Mouse (Mus musculus): ENCODE measurements at regions not wholly inside any gene's neighbourhood (a gene's known extent, or its start where the extent isn't known, plus 50 kb on each side); places are given as distances from the start of the nearest gene placed in this dataset.
A peak's percentile ranks its signal among the peaks of the same experiment; 100 is the strongest.

DNA sequence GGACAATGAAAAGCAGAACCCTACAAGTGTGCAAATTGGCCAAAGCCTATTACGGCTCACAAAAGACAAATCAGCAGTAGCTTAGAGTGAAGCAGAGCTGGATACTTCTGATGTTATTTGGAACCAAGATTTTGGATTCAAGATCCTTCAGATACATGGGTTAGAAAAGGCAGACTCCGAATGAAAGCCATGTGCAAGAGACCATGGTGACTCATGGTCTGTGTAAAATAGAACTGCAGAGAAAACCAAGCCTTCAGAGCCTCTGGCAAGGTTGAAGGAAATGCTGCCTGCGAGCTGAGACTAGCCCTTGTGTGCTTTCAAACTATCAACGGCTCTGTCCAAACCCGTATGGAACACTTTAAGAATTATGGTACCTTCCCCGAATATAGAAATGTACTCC lies 244.4 kb upstream of the Id4 start:
- H3K36me3 ChIP-seq (replicated peaks; ENCODE audit: control insufficient read depth, insufficient read depth, low read depth, low read length) = no peaks in the 10 kb centered on the region
- no peak overlapping the region for H3K27ac ChIP-seq (replicated peaks; ENCODE audit: low read depth, low read length)
- no peaks in the 10 kb centered on the region for H3K9me3 ChIP-seq (replicated peaks; ENCODE audit: control insufficient read depth, low read length)
- H3K4me1 ChIP-seq (ENCODE audit: control insufficient read depth, insufficient read depth, low read length) = no peaks in the 10 kb centered on the region
- DNase-seq (ENCODE audit: low spot score) (no peak), ATAC-seq (replicated peaks; ENCODE audit: insufficient number of reproducible peaks, low FRiP score, low TSS enrichment, low read depth) (no peak)
- WGBS = 86% methylated on average over 6 of the region's 6 CpGs
- H3K4me2 ChIP-seq (ENCODE audit: low read depth, low read length) = no peak overlapping the region
- no peak overlapping the region for H3K4me3 ChIP-seq (ENCODE audit: low read depth, low read length)
- H3K9ac ChIP-seq (replicated peaks; ENCODE audit: low read length) = no peak overlapping the region
- H3K27me3 ChIP-seq (ENCODE audit: control insufficient read depth, insufficient read depth, low read length) = no peaks in the 10 kb centered on the region

GRCm38 (mm10) chr13:48017649-48018048 lies 243.4 kb upstream of the Id4 start:
- H3K4me1 ChIP-seq (ENCODE audit: control insufficient read depth, insufficient read depth, low read length) = no peaks in the 10 kb centered on the region
- H3K9ac ChIP-seq (replicated peaks; ENCODE audit: low read length) = no peak overlapping the region
- 76% methylated on average over 8 of the region's 8 CpGs for WGBS
- no peak for DNase-seq (ENCODE audit: low spot score)
- no peaks in the 10 kb centered on the region for H3K36me3 ChIP-seq (replicated peaks; ENCODE audit: control insufficient read depth, insufficient read depth, low read depth, low read length)
- no peak overlapping the region for H3K4me2 ChIP-seq (ENCODE audit: low read depth, low read length)
- H3K4me3 ChIP-seq (ENCODE audit: low read depth, low read length) = no peak overlapping the region
- no peak overlapping the region for H3K27ac ChIP-seq (replicated peaks; ENCODE audit: low read depth, low read length)
- ATAC-seq (replicated peaks; ENCODE audit: insufficient number of reproducible peaks, low FRiP score, low TSS enrichment, low read depth) = no peak
- no peaks in the 10 kb centered on the region for H3K27me3 ChIP-seq (ENCODE audit: control insufficient read depth, insufficient read depth, low read length)
- H3K9me3 ChIP-seq (replicated peaks; ENCODE audit: control insufficient read depth, low read length) = no peaks in the 10 kb centered on the region

DNA sequence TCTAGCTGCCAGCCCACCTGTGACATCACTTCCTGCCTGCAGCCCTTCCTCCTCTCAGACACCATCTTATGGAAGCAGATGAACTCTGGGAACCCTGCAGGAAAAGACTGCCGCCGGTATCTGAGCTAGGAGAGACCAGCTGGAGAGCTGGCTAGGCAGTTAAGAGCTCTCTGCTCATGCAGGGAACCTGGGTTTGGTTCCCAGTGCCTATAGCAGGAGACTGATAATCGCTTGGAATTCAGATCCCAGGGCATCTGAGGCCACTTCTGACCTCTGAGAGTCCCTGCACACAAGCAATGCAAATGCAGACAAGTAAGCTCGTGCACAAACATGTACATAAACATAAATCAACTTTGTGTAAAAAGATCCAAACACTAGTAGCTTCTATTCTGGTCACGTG lies 242.4 kb upstream of the Id4 start:
- peak; percentile 13 for DNase-seq (ENCODE audit: low spot score)
- H3K9ac ChIP-seq (replicated peaks; ENCODE audit: low read length) = no peak overlapping the region
- no peaks in the 10 kb centered on the region for H3K9me3 ChIP-seq (replicated peaks; ENCODE audit: control insufficient read depth, low read length)
- WGBS = 77% methylated on average over 5 of the region's 5 CpGs
- H3K4me1 ChIP-seq (ENCODE audit: control insufficient read depth, insufficient read depth, low read length) = no peaks in the 10 kb centered on the region
- no peaks in the 10 kb centered on the region for H3K27me3 ChIP-seq (ENCODE audit: control insufficient read depth, insufficient read depth, low read length)
- no peak overlapping the region for H3K4me2 ChIP-seq (ENCODE audit: low read depth, low read length)
- no peak for ATAC-seq (replicated peaks; ENCODE audit: insufficient number of reproducible peaks, low FRiP score, low TSS enrichment, low read depth)
- H3K4me3 ChIP-seq (ENCODE audit: low read depth, low read length) = no peak overlapping the region
- no peaks in the 10 kb centered on the region for H3K36me3 ChIP-seq (replicated peaks; ENCODE audit: control insufficient read depth, insufficient read depth, low read depth, low read length)
- no peak overlapping the region for H3K27ac ChIP-seq (replicated peaks; ENCODE audit: low read depth, low read length)

DNA sequence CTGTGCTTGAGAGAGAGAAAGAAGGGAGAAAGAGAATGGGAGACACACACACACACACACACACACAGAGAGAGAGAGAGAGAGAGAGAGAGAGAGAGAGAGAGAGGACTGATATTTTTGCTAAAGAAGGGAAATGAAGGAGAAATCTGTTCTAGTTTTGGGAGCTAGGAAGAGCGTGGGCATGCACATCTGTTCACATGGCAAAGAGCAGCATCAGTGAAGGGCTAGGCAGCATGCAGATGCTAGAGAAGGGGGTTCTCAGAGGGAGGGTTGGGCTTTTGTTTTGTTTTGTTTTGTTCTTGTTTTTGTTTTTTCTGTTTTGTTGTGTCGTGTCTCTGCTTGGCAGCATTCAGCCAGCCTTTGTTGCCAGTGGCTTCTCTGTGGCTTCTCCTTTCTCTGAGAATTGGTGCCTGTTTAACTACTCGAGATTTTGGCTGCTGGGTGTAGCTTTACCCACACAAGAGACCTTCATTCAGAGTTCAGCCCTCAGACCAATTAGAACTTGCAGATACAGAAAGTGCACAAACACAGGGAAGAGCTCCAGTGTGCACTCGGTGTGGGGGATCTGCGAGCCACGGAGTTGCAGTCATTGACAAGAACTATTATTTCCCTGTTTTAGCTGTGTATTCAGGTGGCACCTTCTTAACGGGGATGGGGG lies 237.9 kb upstream of the Id4 start:
- Histone ChIP-seq H3K4me1 (ENCODE audit: control insufficient read depth, insufficient read depth, low read length) (no peaks in the 10 kb centered on the region), H3K4me3 (ENCODE audit: low read depth, low read length) (no peak overlapping the region), H3K9me3 (replicated peaks; ENCODE audit: control insufficient read depth, low read length) (no peaks in the 10 kb centered on the region), H3K36me3 (replicated peaks; ENCODE audit: control insufficient read depth, insufficient read depth, low read depth, low read length) (no peaks in the 10 kb centered on the region), H3K27ac (replicated peaks; ENCODE audit: low read depth, low read length) (no peak overlapping the region), H3K4me2 (ENCODE audit: low read depth, low read length) (no peak overlapping the region), H3K9ac (replicated peaks; ENCODE audit: low read length) (no peak overlapping the region), H3K27me3 (ENCODE audit: control insufficient read depth, insufficient read depth, low read length) (no peaks in the 10 kb centered on the region)
- ATAC-seq (replicated peaks; ENCODE audit: insufficient number of reproducible peaks, low FRiP score, low TSS enrichment, low read depth) = no peak
- WGBS = 68% methylated on average over 7 of the region's 7 CpGs
- DNase-seq (ENCODE audit: low spot score) = no peak

GRCm38 (mm10) chr13:48027775-48028489 lies 233.1 kb upstream of the Id4 start:
- ATAC-seq (replicated peaks; ENCODE audit: insufficient number of reproducible peaks, low FRiP score, low TSS enrichment, low read depth) = no peak
- no peak overlapping the region for H3K27ac ChIP-seq (replicated peaks; ENCODE audit: low read depth, low read length)
- H3K4me1 ChIP-seq (ENCODE audit: control insufficient read depth, insufficient read depth, low read length) = no peaks in the 10 kb centered on the region
- no peak overlapping the region for H3K4me3 ChIP-seq (ENCODE audit: low read depth, low read length)
- H3K4me2 ChIP-seq (ENCODE audit: low read depth, low read length) = no peak overlapping the region
- H3K9me3 ChIP-seq (replicated peaks; ENCODE audit: control insufficient read depth, low read length) = no peaks in the 10 kb centered on the region
- no peak overlapping the region for H3K9ac ChIP-seq (replicated peaks; ENCODE audit: low read length)
- H3K27me3 ChIP-seq (ENCODE audit: control insufficient read depth, insufficient read depth, low read length) = no peaks in the 10 kb centered on the region
- no peaks in the 10 kb centered on the region for H3K36me3 ChIP-seq (replicated peaks; ENCODE audit: control insufficient read depth, insufficient read depth, low read depth, low read length)
- WGBS = 78% methylated on average over 7 of the region's 7 CpGs
- no peak for DNase-seq (ENCODE audit: low spot score)

DNA sequence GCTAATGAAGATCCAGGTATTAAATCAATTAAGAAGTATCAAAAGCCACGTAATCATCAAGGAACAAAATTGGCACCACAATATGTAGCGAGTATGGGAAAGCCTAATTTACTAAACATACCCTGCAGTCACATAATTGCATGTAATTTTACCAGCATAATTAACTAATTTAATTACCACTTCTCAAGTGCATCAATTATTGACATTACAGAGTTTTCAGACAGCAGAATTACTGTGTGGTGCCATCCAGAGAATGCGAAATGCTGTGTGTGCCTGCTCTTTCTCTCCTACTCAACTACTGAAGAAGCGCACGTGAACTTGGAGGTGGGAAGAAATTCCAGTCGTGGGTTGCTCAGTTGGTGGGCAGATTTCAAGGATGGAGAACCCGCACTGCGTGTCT lies 229.5 kb upstream of the Id4 start:
- Histone ChIP-seq H3K9me3 (replicated peaks; ENCODE audit: control insufficient read depth, low read length) (no peaks in the 10 kb centered on the region), H3K27ac (replicated peaks; ENCODE audit: low read depth, low read length) (no peak overlapping the region), H3K4me3 (ENCODE audit: low read depth, low read length) (no peak overlapping the region), H3K4me1 (ENCODE audit: control insufficient read depth, insufficient read depth, low read length) (no peaks in the 10 kb centered on the region), H3K27me3 (ENCODE audit: control insufficient read depth, insufficient read depth, low read length) (no peaks in the 10 kb centered on the region), H3K36me3 (replicated peaks; ENCODE audit: control insufficient read depth, insufficient read depth, low read depth, low read length) (no peaks in the 10 kb centered on the region), H3K9ac (replicated peaks; ENCODE audit: low read length) (no peak overlapping the region), H3K4me2 (ENCODE audit: low read depth, low read length) (no peak overlapping the region)
- 75% methylated on average over 8 of the region's 8 CpGs for WGBS
- no peak for DNase-seq (ENCODE audit: low spot score)
- no peak for ATAC-seq (replicated peaks; ENCODE audit: insufficient number of reproducible peaks, low FRiP score, low TSS enrichment, low read depth)

- no peak for ATAC-seq (replicated peaks; ENCODE audit: insufficient number of reproducible peaks, low FRiP score, low TSS enrichment, low read depth)
- DNase-seq (ENCODE audit: low spot score) = no peak
- no peaks in the 10 kb centered on the region for H3K9me3 ChIP-seq (replicated peaks; ENCODE audit: control insufficient read depth, low read length)
- H3K4me3 ChIP-seq (ENCODE audit: low read depth, low read length) = no peak overlapping the region
- H3K4me2 ChIP-seq (ENCODE audit: low read depth, low read length) = no peak overlapping the region
- WGBS = 71% methylated on average over 4 of the region's 4 CpGs
- no peaks in the 10 kb centered on the region for H3K4me1 ChIP-seq (ENCODE audit: control insufficient read depth, insufficient read depth, low read length)
- H3K36me3 ChIP-seq (replicated peaks; ENCODE audit: control insufficient read depth, insufficient read depth, low read depth, low read length) = no peaks in the 10 kb centered on the region
- no peak overlapping the region for H3K9ac ChIP-seq (replicated peaks; ENCODE audit: low read length)
- H3K27me3 ChIP-seq (ENCODE audit: control insufficient read depth, insufficient read depth, low read length) = no peaks in the 10 kb centered on the region
- no peak overlapping the region for H3K27ac ChIP-seq (replicated peaks; ENCODE audit: low read depth, low read length)
These were observed 218.9 kb upstream of the Id4 start for GRCm38 (mm10) chr13:48042172-48042571.

GRCm38 (mm10) chr13:48042572-48042971 lies 218.5 kb upstream of the Id4 start:
- H3K27ac ChIP-seq (replicated peaks; ENCODE audit: low read depth, low read length) = no peak overlapping the region
- H3K4me3 ChIP-seq (ENCODE audit: low read depth, low read length) = no peak overlapping the region
- no peaks in the 10 kb centered on the region for H3K4me1 ChIP-seq (ENCODE audit: control insufficient read depth, insufficient read depth, low read length)
- no peak for ATAC-seq (replicated peaks; ENCODE audit: insufficient number of reproducible peaks, low FRiP score, low TSS enrichment, low read depth)
- no peaks in the 10 kb centered on the region for H3K36me3 ChIP-seq (replicated peaks; ENCODE audit: control insufficient read depth, insufficient read depth, low read depth, low read length)
- H3K4me2 ChIP-seq (ENCODE audit: low read depth, low read length) = no peak overlapping the region
- 82% methylated on average over 6 of the region's 6 CpGs for WGBS
- no peak for DNase-seq (ENCODE audit: low spot score)
- no peaks in the 10 kb centered on the region for H3K27me3 ChIP-seq (ENCODE audit: control insufficient read depth, insufficient read depth, low read length)
- no peak overlapping the region for H3K9ac ChIP-seq (replicated peaks; ENCODE audit: low read length)
- no peaks in the 10 kb centered on the region for H3K9me3 ChIP-seq (replicated peaks; ENCODE audit: control insufficient read depth, low read length)

Measured in embryonic facial prominence, embryonic 11.5 days (tissue).